Mouse (Mus musculus) cerebellum, adult 9-10 months (tissue): ENCODE measurements around the gene Hist1h2ai.
"Not testable (repeated sequence)": the region's sequence is repeated elsewhere in the genome, so short reads cannot be mapped to it uniquely, and the experiment has no call there.

ENCODE experiments used
- DNase-seq: peaks from one replicate; pipeline ENCODE4 v3.0.0; 2022

Hist1h2ai gene

DNA sequence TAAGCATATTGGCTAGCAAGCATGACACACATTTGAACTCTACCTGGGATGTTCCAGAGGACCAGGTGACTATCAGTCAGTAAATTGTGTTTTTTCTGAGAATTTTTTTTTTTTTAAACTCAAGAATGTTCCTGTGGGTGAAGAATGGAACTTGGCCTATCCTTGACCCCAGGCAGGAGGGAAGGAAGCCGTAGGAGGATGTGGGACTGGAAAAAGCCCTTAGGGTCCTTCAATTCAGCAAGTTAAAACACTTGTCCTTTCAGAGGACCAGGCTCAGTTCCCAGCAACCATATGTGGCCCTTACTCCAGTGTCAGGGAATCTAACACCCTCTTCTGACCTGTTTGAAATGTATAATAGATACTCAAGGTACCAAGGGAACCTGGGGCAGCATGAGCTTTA, 13.3 kb downstream of the Hist1h2ai start:
- no peak for DNase-seq

DNA sequence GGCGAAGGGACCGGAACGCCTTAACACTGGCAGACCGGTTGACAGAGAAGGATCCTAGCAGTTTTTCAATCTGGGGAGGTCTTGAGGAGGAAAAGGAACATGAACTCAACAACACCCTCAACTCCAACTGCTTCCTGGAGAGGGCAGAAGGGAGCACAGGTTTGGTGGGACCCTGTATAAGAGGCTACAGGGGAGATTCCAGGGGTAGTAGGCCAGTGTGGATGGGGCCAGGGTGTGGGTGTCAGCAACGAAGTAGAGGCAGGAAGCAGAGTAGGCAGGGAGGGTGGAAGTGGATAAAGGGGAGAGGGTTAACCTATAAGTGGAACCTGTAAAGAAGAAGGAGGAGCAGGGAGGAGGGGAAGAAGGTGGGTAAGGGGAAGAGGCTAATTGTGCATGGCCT, 17.2 kb downstream of the Hist1h2ai start:
- DNase-seq, result no peak

DNA sequence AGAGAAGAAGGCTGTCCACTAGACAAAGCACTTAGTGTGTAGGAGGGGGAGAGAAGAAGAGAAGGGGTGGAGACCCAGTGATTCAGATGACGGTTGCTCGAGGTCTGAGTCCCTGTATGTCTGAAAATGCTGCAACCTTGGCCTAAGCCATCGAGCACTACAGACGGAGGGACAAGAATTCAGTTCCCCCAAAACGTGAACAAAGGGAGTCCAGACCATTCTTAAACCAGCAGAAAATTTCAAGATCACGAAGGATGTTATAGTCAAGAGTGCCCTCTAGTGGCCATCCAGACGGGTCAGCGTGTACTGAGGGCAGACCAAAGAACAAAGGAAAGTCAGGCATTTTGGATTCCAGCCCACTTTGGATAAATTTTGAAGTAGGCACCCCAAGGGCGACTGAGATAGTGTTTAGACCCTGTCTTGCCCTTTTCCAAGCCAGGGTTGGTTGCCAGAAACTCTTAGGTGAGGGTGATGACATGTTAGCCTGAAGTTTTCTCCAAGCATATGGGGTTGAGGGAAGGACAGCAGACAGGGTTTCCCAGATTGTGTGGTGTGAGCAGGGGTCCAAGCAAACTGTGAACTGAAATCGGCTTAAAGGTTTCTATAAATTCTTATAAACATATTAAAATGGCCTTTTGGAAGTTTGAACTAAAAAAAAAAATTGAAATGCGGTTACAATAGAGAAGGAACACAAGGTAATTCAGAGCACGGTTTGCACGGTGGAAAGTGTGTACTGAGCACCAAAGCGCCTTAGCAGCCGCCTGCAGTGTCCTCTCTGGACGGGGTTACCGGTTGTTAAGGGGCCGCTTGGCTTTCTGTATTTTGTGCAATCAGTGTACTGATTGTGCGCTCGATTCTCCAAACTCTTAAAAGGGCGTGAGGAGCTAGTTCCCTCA, 18.0 kb downstream of the Hist1h2ai start:
- DNase-seq, result peak; percentile 90

DNA sequence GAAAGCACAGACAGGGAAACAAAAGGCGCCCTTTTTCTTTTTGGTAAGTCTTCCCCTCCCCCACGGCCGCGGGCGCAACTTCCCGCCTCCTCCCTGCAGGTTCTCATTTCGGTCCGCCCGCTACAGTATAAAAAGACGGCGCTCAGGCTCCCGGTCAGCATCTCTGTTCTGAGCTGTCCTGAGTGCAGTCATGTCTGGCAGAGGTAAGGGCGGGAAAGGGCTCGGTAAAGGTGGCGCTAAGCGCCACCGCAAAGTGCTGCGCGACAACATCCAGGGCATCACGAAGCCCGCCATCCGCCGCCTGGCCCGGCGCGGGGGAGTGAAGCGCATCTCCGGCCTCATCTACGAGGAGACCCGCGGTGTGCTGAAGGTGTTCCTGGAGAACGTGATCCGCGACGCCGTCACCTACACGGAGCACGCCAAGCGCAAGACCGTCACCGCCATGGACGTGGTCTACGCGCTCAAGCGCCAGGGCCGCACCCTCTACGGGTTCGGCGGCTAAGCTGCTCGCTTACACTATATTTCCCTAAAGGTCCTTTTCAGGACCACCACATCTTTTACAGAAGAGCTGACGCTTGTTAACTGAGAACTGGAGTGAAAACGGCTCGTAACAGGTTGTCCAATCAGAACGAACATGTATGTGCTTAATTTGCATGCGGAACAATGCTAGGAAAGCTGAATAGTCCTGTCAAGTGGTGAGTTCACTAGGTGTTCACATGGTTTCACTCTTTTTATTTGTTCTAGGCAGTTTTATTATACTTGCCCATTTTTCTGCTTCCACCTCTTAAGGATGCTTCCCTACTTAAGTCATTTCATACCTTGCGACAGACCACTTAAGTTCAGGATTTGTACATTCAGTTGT, 18.9 kb downstream of the Hist1h2ai start, which contains the start of gene Hist1h4j:
Gene Hist1h4j (plus strand): TSS at position 159 of the 862 bp plus-strand sequence.
- DNase-seq, result peak; percentile 88

DNA sequence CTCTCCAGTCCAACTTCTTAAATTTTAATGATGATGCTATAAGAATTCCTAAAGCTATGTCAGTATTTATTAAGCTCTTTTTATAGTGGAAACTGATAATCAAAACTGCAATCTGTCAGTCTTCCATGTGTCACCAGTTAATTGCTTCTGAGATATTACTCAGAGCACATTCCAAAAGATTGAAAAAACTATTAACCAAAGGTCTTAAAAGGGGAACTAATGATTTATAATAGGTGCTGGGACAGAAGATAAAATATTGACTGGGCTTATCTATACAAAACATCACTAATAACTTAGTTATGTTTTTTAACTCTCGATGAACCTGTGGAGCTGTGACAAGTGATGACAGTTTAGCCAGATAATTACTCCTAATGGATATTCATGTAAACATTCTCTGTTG, 28.8 kb downstream of the Hist1h2ai start:
- DNase-seq, result no peak

DNA sequence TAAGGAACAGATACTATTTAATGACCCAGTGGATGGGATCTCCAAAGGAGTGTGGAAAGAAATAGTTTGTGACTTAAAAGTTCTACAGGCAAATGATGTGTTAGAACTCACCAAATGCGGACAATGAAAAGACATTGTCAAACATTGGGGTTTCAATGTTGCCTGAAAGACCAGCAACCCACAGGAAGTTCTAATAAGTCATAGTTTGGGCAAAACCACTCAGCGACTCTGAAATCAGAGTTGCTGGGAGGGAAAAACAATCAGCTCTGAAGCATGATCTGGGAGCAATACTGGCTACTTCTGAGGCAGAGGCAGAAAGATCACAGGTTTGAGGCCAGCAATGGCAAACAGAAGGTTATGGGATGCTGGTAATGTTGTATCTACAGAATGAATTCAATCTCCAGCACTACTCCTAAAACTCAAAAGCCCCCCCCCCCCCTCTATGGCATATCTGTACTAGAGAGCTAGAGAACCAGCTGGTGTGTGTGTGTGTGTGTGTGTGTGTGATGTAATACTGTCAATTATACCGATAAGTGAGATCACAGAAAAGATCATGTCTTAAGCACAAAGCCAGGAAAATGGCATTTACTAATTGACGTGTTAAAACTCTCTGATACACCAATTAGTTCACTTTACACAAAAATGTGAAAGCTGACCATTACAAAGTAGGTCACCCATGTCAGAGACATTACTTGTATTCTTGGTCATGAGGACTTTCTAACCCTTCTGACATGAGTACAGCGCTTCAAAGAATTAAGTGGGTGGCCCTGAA, 33.4 kb downstream of the Hist1h2ai start:
- no peak for DNase-seq

DNA sequence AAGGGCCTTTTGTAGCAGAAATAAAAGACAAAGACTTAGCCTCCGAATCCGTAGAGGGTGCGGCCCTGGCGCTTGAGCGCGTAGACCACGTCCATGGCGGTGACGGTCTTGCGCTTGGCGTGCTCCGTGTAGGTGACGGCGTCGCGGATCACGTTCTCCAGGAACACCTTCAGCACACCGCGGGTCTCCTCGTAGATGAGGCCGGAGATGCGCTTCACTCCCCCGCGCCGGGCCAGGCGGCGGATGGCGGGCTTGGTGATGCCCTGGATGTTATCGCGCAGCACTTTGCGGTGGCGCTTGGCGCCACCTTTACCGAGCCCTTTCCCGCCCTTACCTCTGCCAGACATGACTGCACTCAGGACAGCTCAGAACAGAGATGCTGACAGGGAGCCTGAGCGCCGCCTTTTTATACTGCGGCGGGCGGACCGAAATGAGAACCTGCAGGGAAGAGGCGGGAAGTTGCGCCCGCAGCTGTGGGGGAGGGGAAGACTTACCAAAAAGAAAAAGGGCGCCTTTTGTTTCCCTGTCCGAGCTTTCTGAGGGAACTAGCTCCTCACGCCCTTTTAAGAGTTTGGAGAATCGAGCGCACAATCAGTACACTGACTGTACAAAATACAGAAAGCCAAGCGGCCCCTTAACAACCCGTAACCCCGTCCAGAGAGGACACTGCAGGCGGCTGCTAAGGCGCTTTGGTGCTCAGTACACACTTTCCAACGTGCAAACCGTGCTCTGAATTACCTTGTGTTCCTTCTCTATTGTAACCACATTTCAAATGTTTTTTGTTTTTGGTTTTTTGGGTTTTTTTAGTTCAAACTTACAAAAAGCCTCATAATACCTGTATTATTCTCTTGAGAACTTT, 34.2 kb downstream of the Hist1h2ai start, which contains the start of gene Hist1h4k:
Gene Hist1h4k (minus strand): TSS at position 347 of the 859 bp plus-strand sequence.
- peak; percentile 96 for DNase-seq

DNA sequence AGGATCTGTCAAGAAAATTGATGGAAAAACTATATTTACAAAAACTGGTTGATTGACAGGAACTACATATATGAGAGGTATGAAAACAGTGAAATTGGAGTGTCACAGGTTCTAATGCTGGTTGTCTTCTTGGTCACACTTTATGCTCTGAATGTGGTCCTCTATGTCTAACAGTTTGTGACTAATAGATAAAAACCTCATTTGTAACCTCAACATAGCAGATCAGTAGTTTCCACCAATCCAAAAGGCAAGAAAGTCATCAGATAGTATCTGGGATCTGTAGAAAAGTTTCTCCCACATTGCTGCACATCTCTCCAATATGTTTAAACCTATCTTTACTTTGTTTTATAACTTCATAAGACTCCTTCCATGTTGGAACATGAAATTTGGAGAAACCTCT, 35.2 kb downstream of the Hist1h2ai start:
- DNase-seq, result no peak

DNA sequence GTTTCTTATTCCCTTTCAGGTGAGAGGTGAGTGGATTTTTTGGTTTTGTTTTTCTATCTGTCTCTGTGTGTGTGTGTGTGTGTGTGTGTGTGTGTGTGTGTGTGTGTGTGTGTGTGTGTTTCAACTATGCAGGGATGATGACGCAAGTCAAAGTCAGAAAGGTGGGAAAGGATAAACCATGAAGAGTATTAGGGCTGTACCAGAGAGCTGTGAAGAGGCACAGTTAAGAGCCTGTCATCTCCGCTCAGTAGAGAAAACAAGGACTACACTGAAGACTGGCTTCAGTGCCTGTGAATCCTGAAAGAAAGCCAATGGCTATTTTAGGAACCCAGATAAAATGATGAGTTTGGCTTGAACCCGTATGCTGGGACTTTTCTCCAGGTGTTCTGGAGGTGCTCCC, 35.6 kb downstream of the Hist1h2ai start:
- DNase-seq, result no peak

DNA sequence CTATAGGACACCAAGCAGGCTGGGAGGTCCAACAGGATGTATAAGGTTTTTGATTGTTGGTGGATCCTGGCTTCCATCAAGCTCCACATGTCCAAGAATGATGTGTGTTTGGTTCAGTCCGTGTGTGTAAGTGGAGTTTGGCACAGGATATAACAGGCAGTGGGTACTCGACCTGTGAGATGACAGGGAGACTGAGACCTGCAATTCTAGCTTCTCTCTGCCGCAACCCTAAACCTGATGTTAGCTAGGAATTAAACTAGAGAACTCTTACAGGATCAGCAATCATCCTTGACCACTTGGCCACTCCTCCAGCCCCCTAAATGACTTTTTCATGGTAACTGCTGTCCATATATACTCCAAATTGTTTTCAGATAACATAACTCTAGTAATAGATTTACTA, 36.1 kb downstream of the Hist1h2ai start:
- no peak for DNase-seq

DNA sequence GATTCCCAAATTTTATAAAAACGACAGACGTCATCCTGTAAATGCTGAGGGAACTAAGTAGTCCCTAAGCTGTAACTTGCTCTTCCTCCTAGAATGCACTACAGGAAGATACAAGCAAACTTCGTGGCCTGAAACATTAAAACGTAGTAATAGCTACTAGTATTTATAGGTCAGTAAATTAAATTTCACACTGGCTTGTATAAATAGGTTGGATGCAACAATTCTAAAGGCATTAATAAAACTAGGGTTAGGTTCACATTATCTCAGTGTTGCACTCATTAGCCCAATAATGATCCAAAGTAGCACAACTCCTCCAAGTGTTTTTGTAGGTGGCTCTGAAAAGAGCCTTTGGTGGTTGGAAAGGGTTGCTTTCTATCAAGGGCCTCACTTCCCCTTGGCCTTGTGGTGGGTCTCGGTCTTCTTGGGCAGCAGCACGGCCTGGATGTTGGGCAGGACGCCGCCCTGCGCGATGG, 36.9 kb downstream of the Hist1h2ai start:
- no peak for DNase-seq

DNA sequence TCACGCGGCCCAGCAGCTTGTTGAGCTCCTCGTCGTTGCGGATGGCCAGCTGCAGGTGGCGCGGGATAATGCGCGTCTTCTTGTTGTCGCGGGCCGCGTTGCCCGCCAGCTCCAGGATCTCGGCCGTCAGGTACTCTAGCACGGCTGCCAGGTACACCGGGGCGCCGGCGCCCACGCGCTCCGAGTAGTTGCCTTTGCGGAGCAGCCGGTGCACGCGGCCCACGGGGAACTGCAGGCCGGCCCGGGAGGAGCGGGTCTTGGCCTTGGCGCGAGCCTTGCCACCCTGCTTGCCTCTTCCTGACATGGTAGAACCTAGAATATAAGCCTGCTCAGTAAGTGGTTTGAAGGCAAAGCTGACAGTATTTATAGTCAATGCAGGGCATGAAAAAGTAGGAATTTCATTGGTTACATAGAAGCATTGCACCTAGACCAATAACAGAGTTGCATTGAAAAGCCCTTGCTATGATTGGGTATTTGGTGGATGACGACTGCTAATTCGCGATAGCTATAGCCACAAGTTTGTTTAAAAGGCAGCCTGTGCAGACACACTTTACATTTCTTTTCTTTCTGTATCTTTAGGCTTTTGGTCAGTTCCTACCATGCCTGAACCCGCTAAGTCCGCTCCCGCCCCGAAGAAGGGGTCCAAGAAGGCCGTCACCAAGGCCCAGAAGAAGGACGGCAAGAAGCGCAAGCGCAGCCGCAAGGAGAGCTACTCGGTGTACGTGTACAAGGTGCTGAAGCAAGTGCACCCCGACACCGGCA, 37.5 kb downstream of the Hist1h2ai start, which contains the start of the genes Hist1h2ak and Hist1h2bn:
Gene Hist1h2ak (minus strand): TSS at position 304 of the 762 bp plus-strand sequence.
Gene Hist1h2bn (plus strand): TSS at position 600 of the 762 bp plus-strand sequence.
- peak; percentile 94 for DNase-seq

DNA sequence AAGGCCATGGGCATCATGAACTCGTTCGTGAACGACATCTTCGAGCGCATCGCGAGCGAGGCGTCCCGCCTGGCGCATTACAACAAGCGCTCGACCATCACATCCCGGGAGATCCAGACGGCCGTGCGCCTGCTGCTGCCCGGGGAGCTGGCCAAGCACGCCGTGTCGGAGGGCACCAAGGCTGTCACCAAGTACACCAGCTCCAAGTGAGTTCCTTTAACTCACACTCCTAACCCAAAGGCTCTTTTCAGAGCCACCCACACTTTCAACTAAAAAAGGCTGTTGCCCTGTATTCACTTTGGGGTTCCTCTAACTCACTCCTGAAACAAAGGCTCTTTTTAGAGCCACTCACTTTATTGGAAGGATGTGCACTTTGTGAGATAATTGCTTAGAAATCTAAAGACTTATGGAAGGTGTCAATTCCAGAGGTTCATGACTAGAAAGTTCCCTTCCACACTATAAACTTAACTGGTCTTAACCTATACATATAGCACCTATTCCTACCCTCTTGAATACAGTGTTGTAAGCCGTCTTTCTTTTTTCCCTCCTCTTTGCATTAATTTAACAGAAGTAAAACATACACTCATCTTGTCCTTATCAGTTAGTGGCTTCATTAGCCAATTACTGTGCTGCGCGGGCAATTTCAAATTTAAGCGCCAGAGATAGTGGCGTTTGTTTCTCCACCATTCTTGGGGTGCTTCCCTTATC, 38.2 kb downstream of the Hist1h2ai start:
- DNase-seq, result not testable (repeated sequence)

DNA sequence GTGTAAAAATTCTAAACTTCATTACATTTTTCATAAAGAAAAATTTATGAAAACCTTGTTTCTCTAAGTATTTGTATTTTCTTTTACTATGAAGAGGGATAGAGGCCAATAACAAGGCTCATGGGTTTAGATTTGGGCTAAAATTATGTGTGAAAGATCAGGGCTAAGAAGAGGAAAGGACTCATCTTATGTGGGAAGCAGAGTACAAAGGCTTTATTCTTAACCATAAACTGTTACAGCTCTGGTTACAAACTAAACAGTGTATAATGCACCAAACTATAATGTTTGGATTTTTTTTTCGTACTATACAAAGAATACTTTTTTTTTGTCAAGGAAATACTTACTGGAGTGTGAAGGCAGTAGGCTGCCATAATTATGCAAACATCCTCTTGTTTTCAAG, 39.5 kb downstream of the Hist1h2ai start:
- no peak for DNase-seq
